Mouse (Mus musculus) heart, embryonic 14.5 days (tissue): Measurements from ENCODE around the gene Ccdc141. TPM values are rescaled to one million over a fixed set of nuclear protein-coding genes. Genes with fewer than 3 reads are reported as not detected.

Experiments
- ATAC-seq: fragments of 200-750 bp; cut with Nextera tagmentation; 2 replicates; pipeline ENCODE4 v1.8.0; 2017; ENCODE audit warnings: low read depth, moderate TSS enrichment; ENCODE audit not compliant: insufficient number of reproducible peaks, insufficient read depth, low FRiP score
- H3K27ac ChIP-seq, 2 experiments: fragments of 200-500 bp in 1 of 2; fragments of 300-500 bp in 1 of 2; sonication (generic) in 1 of 2; replicated peaks in 1 of 2; 2 replicates each; pipeline ENCODE4 v1.5.1; 2012 to 2014; ENCODE audit warnings: low read depth in 2 of 2, low read length in 2 of 2, control low read depth in 1 of 2, mild to moderate bottlenecking in 1 of 2, mixed read lengths in 1 of 2; ENCODE audit not compliant: control insufficient read depth in 1 of 2, insufficient read depth in 1 of 2
- H3K27me3 ChIP-seq: fragments of 300-500 bp; sonication (generic); 2 replicates; pipeline ENCODE4 v1.6.1; 2014; ENCODE audit warnings: mild to moderate bottlenecking, low read length, control low read depth; ENCODE audit not compliant: control insufficient read depth, insufficient read depth
- H3K36me3 ChIP-seq: fragments of 300-500 bp; sonication (generic); 2 replicates; pipeline ENCODE4 v1.6.1; 2014; ENCODE audit warnings: mild to moderate bottlenecking, control low read depth, low read length, mixed read lengths; ENCODE audit not compliant: control insufficient read depth, insufficient read depth
- H3K4me1 ChIP-seq, 2 experiments: fragments of 200-500 bp in 1 of 2; fragments of 300-500 bp in 1 of 2; sonication (generic) in 1 of 2; 2 replicates each; pipeline ENCODE4 v1.6.1; 2012 to 2014; ENCODE audit warnings: low read length in 2 of 2, control low read depth in 1 of 2, mixed read lengths in 1 of 2; ENCODE audit not compliant: control insufficient read depth in 2 of 2, insufficient read depth in 2 of 2
- H3K4me2 ChIP-seq: fragments of 300-500 bp; sonication (generic); 2 replicates; pipeline ENCODE4 v1.6.1; 2014; ENCODE audit warnings: mild to moderate bottlenecking, low read length
- H3K4me3 ChIP-seq, 2 experiments: fragments of 200-500 bp in 1 of 2; fragments of 300-500 bp in 1 of 2; sonication (generic) in 1 of 2; 2 replicates each; pipeline ENCODE4 v1.5.1; 2012 to 2014; ENCODE audit warnings: low read length in 2 of 2, mild to moderate bottlenecking in 2 of 2, control low read depth in 1 of 2, low read depth in 1 of 2, moderate library complexity in 1 of 2; ENCODE audit not compliant: control insufficient read depth in 1 of 2, insufficient read depth in 1 of 2
- H3K9ac ChIP-seq: fragments of 300-500 bp; sonication (generic); 2 replicates; pipeline ENCODE4 v1.6.1; 2014; ENCODE audit warnings: mild to moderate bottlenecking, low read length
- H3K9me3 ChIP-seq: fragments of 300-500 bp; sonication (generic); 2 replicates; pipeline ENCODE4 v1.6.1; 2016; ENCODE audit warnings: low read length, control low read depth; ENCODE audit not compliant: control insufficient read depth
- WGBS: fragments of 180-500 bp; shearing (Covaris S2); extraction: QIAGEN DNeasy Blood & Tissue Kit; methylation state at CpG from one replicate; pipeline ENCODE4 v1.1.7; 2014; 5-methylcytosine and 5-hydroxymethylcytosine counted together
- polyA plus RNA-seq: library from polyadenylated mRNA; unstranded; fragments of >200 nt; fragmentation: Nextera tagmentation; extraction: Ambion mirVana; gene quantifications from 2 replicates; pipeline ENCODE4 v1.2.1, GENCODE M21; 2014

Gene Ccdc141
- polyA plus RNA-seq, 1 experiment from 2014 or later = 213 TPM

DNA sequence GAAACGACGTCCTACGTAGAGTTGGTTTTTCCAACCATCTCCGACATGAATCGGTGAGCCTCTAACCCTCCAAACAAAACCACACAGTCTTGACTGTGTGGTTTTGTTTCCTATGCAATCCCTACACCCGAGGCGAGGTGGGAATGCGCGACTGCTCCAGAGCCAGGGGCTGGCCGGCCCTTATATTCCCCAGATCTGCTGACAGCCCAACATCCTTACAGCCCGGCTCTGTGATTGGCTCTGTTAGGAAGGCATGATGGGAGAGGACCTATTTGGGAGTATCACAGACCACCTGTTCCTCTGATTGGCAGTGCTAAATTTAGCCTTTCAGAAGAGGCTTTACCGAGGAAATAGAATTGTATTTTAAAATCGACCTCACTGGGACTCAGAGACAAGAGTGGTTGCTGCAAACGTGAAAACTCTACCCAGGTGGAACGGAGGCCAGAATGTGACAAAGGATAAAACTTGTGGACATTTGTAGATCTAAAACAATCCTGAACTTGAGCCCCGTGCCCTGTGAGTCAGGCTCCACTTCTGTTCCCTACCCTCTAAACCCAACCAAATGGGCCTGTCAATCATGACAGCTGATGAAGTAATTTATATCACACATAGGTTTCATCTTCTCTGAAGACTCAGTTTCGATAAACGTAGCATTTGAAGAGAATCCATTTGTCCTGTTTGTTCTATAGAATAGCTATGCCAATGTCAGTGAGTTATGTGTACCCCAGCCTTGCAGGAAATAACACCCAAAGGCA lies 187.9 kb downstream of the Ccdc141 start, which contains the start of gene Ttn:
TSS of gene Ttn (minus strand) at position 157 of the 755 bp plus-strand sequence.
- Histone ChIP-seq H3K27me3 (no peaks in the 10 kb centered on the region), H3K9me3 (no peaks in the 10 kb centered on the region), H3K4me3 (peak within 1 kb of the TSS; percentile 63 to 88), H3K4me2 (peak within 1 kb of the TSS; percentile 66), H3K9ac (peak within 1 kb of the TSS; percentile 91), H3K4me1 (peaks cover 9 to 17% of the 10 kb centered on the region in 2 experiments), H3K36me3 (peaks cover 22% of the 10 kb centered on the region), H3K27ac (peak within 1 kb of the TSS; percentile 99 to 100)
- peak; percentile 93 for ATAC-seq
- 28% methylated on average over 18 of the region's 18 CpGs for WGBS

GRCm38 (mm10) chr2:76981717-76982116 lies 188.7 kb downstream of the Ccdc141 start:
- H3K4me1 ChIP-seq = peaks cover 14 to 21% of the 10 kb centered on the region in 2 experiments
- no peaks in the 10 kb centered on the region for H3K27me3 ChIP-seq
- no peaks in the 10 kb centered on the region for H3K9me3 ChIP-seq
- peak overlapping the region; percentile 99 to 100 for H3K27ac ChIP-seq
- H3K9ac ChIP-seq = peak overlapping the region; percentile 91
- peaks cover 30% of the 10 kb centered on the region for H3K36me3 ChIP-seq
- peak overlapping the region; percentile 63 to 88 for H3K4me3 ChIP-seq
- no peak overlapping the region for H3K4me2 ChIP-seq
- WGBS = 28% methylated on average over 5 of the region's 5 CpGs
- ATAC-seq = peak; percentile 76

- H3K4me2 ChIP-seq = peak overlapping the region; percentile 71
- no peak for ATAC-seq
- H3K9ac ChIP-seq = peak overlapping the region; percentile 91
- peak overlapping the region; percentile 95 to 98 for H3K27ac ChIP-seq
- H3K4me3 ChIP-seq = peak overlapping the region; percentile 63 to 83
- H3K27me3 ChIP-seq = no peaks in the 10 kb centered on the region
- H3K36me3 ChIP-seq = peaks cover 46% of the 10 kb centered on the region
- no peaks in the 10 kb centered on the region for H3K9me3 ChIP-seq
- WGBS = 24% methylated on average over 9 of the region's 9 CpGs
- H3K4me1 ChIP-seq = peaks cover 14 to 24% of the 10 kb centered on the region in 2 experiments
Observed at GRCm38 (mm10) chr2:76980146-76980545, 190.3 kb downstream of the Ccdc141 start.

DNA sequence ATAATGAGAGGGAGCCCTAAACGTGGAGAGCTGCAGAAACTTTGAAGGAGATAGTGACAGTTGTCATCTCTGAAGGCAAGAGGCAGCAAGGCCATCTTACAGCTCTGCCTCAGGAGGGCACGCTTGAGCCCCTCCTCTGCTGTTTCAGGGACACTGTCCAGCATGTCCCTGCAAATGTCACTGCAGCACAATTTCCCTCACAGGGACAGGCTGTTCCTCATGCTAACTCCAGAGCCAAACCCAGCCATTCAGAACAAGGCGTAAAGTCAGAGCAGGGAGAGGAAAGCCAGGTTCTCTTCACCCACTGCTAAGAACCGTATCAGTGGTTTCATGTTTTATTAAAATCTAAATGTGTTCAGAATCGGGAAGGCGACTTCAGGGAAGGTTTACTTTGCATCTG lies 192.8 kb downstream of the Ccdc141 start:
- Histone ChIP-seq H3K4me1 (peaks cover 12 to 20% of the 10 kb centered on the region in 2 experiments; a peak in 3 of 4 replicates), H3K4me3 (no peak overlapping the region), H3K9me3 (no peaks in the 10 kb centered on the region), H3K36me3 (peaks cover 71% of the 10 kb centered on the region), H3K27ac (peak overlapping the region in 1 of 2 experiments; percentile 0; a peak in 1 of 4 replicates), H3K4me2 (0 out of 2 replicates have a peak overlapping the region, but pooled peaks have one; percentile 0), H3K27me3 (no peaks in the 10 kb centered on the region), H3K9ac (no peak overlapping the region)
- no peak for ATAC-seq
- WGBS = 63% methylated on average over 6 of the region's 6 CpGs

DNA sequence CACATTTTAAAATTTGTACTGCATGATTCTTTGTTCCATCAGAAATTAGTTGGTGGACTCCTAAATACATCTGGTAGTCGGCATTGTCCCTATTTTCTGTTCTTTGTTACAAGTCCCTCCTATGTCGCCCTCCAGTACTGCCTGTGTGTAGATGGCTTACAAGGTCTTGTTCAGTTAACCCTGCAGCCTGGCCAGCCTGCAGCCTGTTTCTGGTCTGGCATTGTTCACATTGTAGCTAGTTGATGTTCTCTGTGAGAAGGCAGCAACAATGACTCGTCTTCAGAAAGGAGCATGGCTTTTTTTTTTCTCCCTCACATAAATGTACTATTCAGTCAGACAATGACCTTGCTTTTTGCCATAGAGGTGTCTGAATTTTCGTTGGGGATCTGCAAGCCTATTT lies 198.4 kb downstream of the Ccdc141 start:
- Histone ChIP-seq H3K36me3 (peaks cover 100% of the 10 kb centered on the region), H3K9ac (peak overlapping the region; percentile 30; the same call in 1 of the 2 replicates), H3K4me3 (no peak overlapping the region), H3K4me2 (no peak overlapping the region), H3K27ac (0 out of 4 replicates have a peak overlapping the region, but pooled peaks of 1 of the 2 experiments have one; percentile 24), H3K4me1 (peaks cover 15 to 28% of the 10 kb centered on the region in 2 experiments), H3K27me3 (no peaks in the 10 kb centered on the region), H3K9me3 (no peaks in the 10 kb centered on the region)
- WGBS = 55% methylated on average over 4 of the region's 4 CpGs
- no peak for ATAC-seq

DNA sequence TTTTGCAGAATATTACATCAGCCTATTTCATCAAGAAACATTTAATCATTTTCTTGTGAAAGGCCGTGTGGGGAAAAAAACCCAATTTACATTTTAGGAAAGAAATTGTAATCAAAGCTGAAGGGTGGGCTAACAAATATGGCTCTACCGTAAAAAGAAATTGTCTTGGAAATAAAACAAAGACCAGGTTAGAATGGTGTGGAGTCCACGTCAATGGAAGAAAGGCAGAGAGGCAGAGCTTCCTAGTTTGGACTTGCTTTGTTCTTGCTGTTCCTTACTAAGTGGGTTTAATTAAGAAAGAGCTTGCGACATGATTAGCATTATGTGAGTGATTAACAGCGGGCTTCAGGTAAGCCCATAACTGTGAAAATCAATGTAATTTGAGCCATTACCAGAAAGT lies 199.4 kb downstream of the Ccdc141 start:
- 60% methylated on average over 5 of the region's 5 CpGs for WGBS
- H3K27ac ChIP-seq = peak overlapping the region in 1 of 2 experiments; percentile 24; a peak in 2 of 4 replicates
- no peak for ATAC-seq
- peaks cover 100% of the 10 kb centered on the region for H3K36me3 ChIP-seq
- H3K4me2 ChIP-seq = peak overlapping the region; percentile 35
- no peak overlapping the region for H3K4me3 ChIP-seq
- H3K9ac ChIP-seq = peak overlapping the region; percentile 13; the same call in 1 of the 2 replicates
- H3K4me1 ChIP-seq = peaks cover 11 to 28% of the 10 kb centered on the region in 2 experiments
- no peaks in the 10 kb centered on the region for H3K9me3 ChIP-seq
- H3K27me3 ChIP-seq = no peaks in the 10 kb centered on the region

DNA sequence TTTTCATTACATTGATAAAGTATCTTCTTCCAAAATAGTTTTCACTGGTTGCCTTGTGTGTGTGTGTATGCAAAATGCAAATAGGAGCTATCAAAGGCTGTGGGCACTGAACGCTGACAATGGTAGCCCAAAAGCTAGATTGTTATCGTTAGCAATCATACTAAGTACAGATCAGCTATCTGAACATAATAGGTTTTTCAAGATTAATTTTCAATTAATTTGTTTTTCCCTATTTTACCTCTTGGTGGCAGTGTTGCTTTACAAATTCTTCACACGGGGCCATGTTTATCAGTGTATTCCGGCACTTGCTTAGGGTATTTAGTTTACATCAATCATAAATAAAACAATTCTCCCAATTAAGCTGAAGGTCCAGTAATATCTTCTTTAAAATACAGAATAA lies 199.8 kb downstream of the Ccdc141 start:
- H3K36me3 ChIP-seq = peaks cover 100% of the 10 kb centered on the region
- H3K4me1 ChIP-seq = peaks cover 11 to 28% of the 10 kb centered on the region in 2 experiments
- no peak overlapping the region for H3K4me3 ChIP-seq
- H3K9me3 ChIP-seq = no peaks in the 10 kb centered on the region
- H3K9ac ChIP-seq = peak overlapping the region; percentile 14; the same call in 1 of the 2 replicates
- ATAC-seq = no peak
- H3K27ac ChIP-seq = peak overlapping the region in 1 of 2 experiments; percentile 72; a peak in 2 of 4 replicates
- 18% methylated on average over 4 of the region's 4 CpGs for WGBS
- peak overlapping the region; percentile 35 for H3K4me2 ChIP-seq
- no peaks in the 10 kb centered on the region for H3K27me3 ChIP-seq
